Mouse (Mus musculus) myocyte (in vitro differentiated cells): Measurements from ENCODE around the gene Lrfn4.

Experiments used
- E2F4 ChIP-seq: IDR thresholded peaks from one replicate; pipeline ENCODE4 v1.6.1; 2011; ENCODE audit warnings: mild to moderate bottlenecking, control low read depth, moderate library complexity; ENCODE audit not compliant: insufficient read depth
- MAX ChIP-seq: IDR thresholded peaks from one replicate; pipeline ENCODE4 v1.6.1; 2011; ENCODE audit warnings: low read depth, mild to moderate bottlenecking, control low read depth
- MYOG ChIP-seq, 3 experiments: IDR thresholded peaks; one replicate each; pipeline ENCODE4 v1.6.1; 2011; ENCODE audit warnings: control low read depth in 2 of 3, low read depth in 2 of 3, mild to moderate bottlenecking in 2 of 3; ENCODE audit not compliant: insufficient read length in 2 of 3, control insufficient read depth in 1 of 3, insufficient read depth in 1 of 3
- POLR2A ChIP-seq: IDR thresholded peaks from one replicate; pipeline ENCODE4 v1.6.1; 2011; ENCODE audit warnings: low read depth, mild to moderate bottlenecking, control low read depth, moderate library complexity; ENCODE audit not compliant: insufficient read length
- POLR2AphosphoS2 ChIP-seq: IDR thresholded peaks from one replicate; pipeline ENCODE4 v1.6.1; 2011; ENCODE audit warnings: low read depth, control low read depth; ENCODE audit not compliant: insufficient read length
- TCF3 ChIP-seq: IDR thresholded peaks from one replicate; pipeline ENCODE4 v1.6.1; 2011; ENCODE audit warnings: low read depth, control low read depth; ENCODE audit not compliant: insufficient read length

DNA sequence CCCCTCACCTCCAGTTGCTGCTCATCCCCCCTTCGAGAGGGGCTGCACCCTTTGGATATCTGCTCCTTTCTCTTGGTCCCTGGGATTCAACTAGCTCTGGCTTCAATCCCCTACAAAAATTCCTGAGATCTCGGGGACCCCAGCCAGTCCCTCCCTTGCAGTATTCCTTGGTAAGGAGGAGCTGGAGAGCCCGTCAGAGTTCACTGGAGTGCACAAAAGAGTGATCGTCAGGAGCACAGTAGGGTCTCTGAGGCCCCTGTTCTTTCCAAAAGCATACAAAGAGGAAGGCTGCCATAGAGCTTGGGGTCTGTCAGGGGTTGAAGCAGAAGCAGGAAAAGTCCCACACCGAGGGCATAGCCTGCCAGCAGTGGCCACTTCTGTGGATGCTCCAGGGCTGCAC lies 7.3 kb upstream of the Lrfn4 start:
- TF ChIP-seq MYOG (IDR thresholded peaks at IDR 0.05; ENCODE audit: control insufficient read depth in 1 of 3, insufficient read depth in 1 of 3, insufficient read length in 2 of 3, low read depth in 2 of 3), result no peak
- no peak for TF ChIP-seq POLR2AphosphoS2
- no peak for TF ChIP-seq POLR2A
- no peak for TF ChIP-seq TCF3
- TF ChIP-seq E2F4, result no peak
- no peak for TF ChIP-seq MAX
